Mouse (Mus musculus): ENCODE measurements around the gene Lman1l. TPM values are rescaled to one million over a fixed set of nuclear protein-coding genes. Genes with fewer than 3 reads are reported as not detected.
A peak's percentile ranks its signal among the peaks of the same experiment; 100 is the strongest.

Lman1l gene
- total RNA-seq, 2 experiments from 2014 or later: not detected

- DNase-seq: no peak
- intact Hi-C loops (cut with DNase I): no loop called here
Measured at GRCm38 (mm10) chr9:57647286-57648108, 26.9 kb upstream of the Lman1l start.

GRCm38 (mm10) chr9:57646551-57647103, 26.1 kb upstream of the Lman1l start:
- intact Hi-C loops (cut with DNase I): no loop called here
- no peak for DNase-seq

GRCm38 (mm10) chr9:57644944-57645893, 24.6 kb upstream of the Lman1l start:
- peak; percentile 96 to 98 for DNase-seq
- intact Hi-C loops (cut with DNase I): loop anchor here (1.0 kb wide), 1 partner anchor 16 kb away; no protein-coding TSS in a partner anchor

- intact Hi-C loops (cut with DNase I): no loop called here
- DNase-seq: no peak
Measured at GRCm38 (mm10) chr9:57644442-57644943, 23.9 kb upstream of the Lman1l start.

- intact Hi-C loops (cut with DNase I): no loop called here
- no peak for DNase-seq
Measured at GRCm38 (mm10) chr9:57643856-57644180, 23.2 kb upstream of the Lman1l start.

GRCm38 (mm10) chr9:57643169-57643855, 22.7 kb upstream of the Lman1l start:
- intact Hi-C loops (cut with DNase I): no loop called here
- no peak for DNase-seq

- no peak for DNase-seq
- intact Hi-C loops (cut with DNase I): no loop called here
Measured at GRCm38 (mm10) chr9:57641775-57642550, 21.4 kb upstream of the Lman1l start.

GRCm38 (mm10) chr9:57641022-57641421, 20.4 kb upstream of the Lman1l start:
- DNase-seq: no peak
- intact Hi-C loops (cut with DNase I): no loop called here

- peak; percentile 59 to 69 for DNase-seq
- intact Hi-C loops (cut with DNase I): no loop called here
Measured at GRCm38 (mm10) chr9:57640384-57640783, 19.8 kb upstream of the Lman1l start.

- intact Hi-C loops (cut with DNase I): no loop called here
- DNase-seq: no peak
Measured at GRCm38 (mm10) chr9:57639661-57640328, 19.2 kb upstream of the Lman1l start.

- intact Hi-C loops (cut with DNase I): no loop called here
- DNase-seq: peak; percentile 43 to 56
Measured at GRCm38 (mm10) chr9:57638651-57639459, 18.3 kb upstream of the Lman1l start.

GRCm38 (mm10) chr9:57637741-57638322, 17.3 kb upstream of the Lman1l start:
- intact Hi-C loops (cut with DNase I): no loop called here

GRCm38 (mm10) chr9:57637272-57637671, 16.7 kb upstream of the Lman1l start:
- intact Hi-C loops (cut with DNase I): no loop called here
- DNase-seq: no peak

More at GRCm38 (mm10) chr9:57637741-57638322, 17.3 kb upstream of the Lman1l start:
- peak; percentile 77 to 84 for DNase-seq

GRCm38 (mm10) chr9:57633481-57634024, 13.0 kb upstream of the Lman1l start:
- no peak for DNase-seq
- intact Hi-C loops (cut with DNase I): no loop called here

- peak; percentile 85 to 91 for DNase-seq
- intact Hi-C loops (cut with DNase I): loop anchor here (1.0 to 5.0 kb wide), 3 partner anchors 16 to 87 kb away; no protein-coding TSS in a partner anchor
Measured at GRCm38 (mm10) chr9:57629118-57629874, 8.7 kb upstream of the Lman1l start.

- no peak for DNase-seq
- intact Hi-C loops (cut with DNase I): loop anchor here (1.0 to 5.0 kb wide), 3 partner anchors 17 to 86 kb away; no protein-coding TSS in a partner anchor
Measured at GRCm38 (mm10) chr9:57628717-57629116, 8.1 kb upstream of the Lman1l start.
